Mouse (Mus musculus): ENCODE measurements at regions not wholly inside any gene's neighbourhood (a gene's known extent, or its start where the extent isn't known, plus 50 kb on each side); places are given as distances from the start of the nearest gene placed in this dataset.

DNA sequence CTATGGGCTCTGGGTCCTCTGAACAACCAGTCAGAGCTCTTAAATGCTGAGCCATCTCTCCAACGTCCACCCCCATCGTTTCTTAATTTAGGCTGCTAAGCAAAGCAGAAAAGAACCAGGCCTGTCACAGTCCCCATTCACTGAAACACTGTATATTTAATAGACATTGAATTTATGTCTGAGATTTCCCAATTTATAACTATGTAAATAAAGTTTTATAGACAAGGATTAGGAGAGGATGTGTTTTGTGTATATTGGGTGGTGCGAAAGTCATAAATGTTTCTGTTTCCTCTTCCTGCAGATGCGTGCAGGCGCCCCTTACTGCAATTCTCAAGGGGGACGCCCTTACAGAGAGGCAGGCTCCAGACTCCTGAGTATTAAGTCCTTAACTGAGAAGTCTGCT lies 314.7 kb upstream of the Adgrl2 start:
- Histone ChIP-seq H3K4me3 (replicated peaks; ENCODE audit: insufficient read depth, low read depth, low read length) (no peak overlapping the region), H3K27me3 (ENCODE audit: control insufficient read depth, insufficient read depth, low read length) (no peaks in the 10 kb centered on the region), H3K27ac (ENCODE audit: insufficient read depth, low read length) (no peak overlapping the region), H3K4me1 (ENCODE audit: control insufficient read depth, insufficient read depth, low read length) (no peaks in the 10 kb centered on the region)
- WGBS, result 75% methylated on average over 6 of the region's 6 CpGs
- DNase-seq, result no peak
- TF ChIP-seq POLR2A (IDR thresholded peaks at IDR 0.05; ENCODE audit: borderline replicate concordance, insufficient read depth, low read length) (no peak), CTCF (IDR thresholded peaks at IDR 0.05; ENCODE audit: borderline replicate concordance, insufficient read depth, low read depth, low read length) (no peak)

DNA sequence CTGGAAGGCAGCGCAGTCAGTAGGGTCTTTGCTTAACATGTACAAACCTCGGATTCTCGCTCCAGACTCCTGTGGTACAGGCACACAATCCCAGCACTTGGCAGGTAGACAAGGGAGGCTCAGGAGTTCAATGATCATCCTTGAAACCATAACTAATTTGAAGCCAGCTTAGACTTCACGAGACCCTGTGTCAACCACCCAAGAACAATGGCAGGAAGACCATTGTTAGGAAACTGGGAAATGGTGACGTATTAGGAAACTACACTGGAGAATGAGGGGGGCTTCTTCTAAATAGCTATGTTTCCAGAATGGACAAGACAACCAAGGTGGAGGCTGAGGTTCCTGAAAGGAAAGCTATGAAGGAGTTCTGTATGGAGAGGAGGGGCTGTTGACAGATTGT lies 313.1 kb upstream of the Adgrl2 start:
- TF ChIP-seq CTCF (IDR thresholded peaks at IDR 0.05; ENCODE audit: borderline replicate concordance, insufficient read depth, low read depth, low read length), result no peak
- no peak for TF ChIP-seq POLR2A (IDR thresholded peaks at IDR 0.05; ENCODE audit: borderline replicate concordance, insufficient read depth, low read length)
- whole genome bisulfite sequencing, result 84% methylated on average over 5 of the region's 5 CpGs

DNA sequence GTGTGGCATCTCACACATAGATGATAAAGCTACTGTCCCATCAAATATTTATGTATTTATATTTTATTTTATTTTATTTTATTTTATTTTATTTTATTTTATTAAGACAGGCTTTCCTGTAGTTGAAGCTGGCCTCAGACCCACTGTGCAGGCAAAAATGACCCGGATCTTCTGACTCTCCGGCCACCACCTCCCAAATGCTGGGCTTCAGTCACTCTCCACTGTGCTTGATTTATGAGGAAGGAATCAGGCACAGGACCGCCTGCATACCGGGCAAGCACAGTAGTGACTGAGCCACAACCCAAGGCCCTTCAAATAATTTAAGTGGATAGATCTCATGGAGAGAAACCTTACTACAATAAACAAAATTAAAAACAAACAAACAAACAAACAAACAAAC lies 309.6 kb upstream of the Adgrl2 start:
- Histone ChIP-seq H3K4me3 (replicated peaks; ENCODE audit: insufficient read depth, low read depth, low read length) (no peak overlapping the region), H3K27ac (ENCODE audit: insufficient read depth, low read length) (no peak overlapping the region), H3K4me1 (ENCODE audit: control insufficient read depth, insufficient read depth, low read length) (no peaks in the 10 kb centered on the region), H3K27me3 (ENCODE audit: control insufficient read depth, insufficient read depth, low read length) (no peaks in the 10 kb centered on the region)
- no peak for DNase-seq
- no peak for TF ChIP-seq CTCF (IDR thresholded peaks at IDR 0.05; ENCODE audit: borderline replicate concordance, insufficient read depth, low read depth, low read length)
- TF ChIP-seq POLR2A (IDR thresholded peaks at IDR 0.05; ENCODE audit: borderline replicate concordance, insufficient read depth, low read length), result no peak
- WGBS, result 91% methylated on average over 4 of the region's 4 CpGs

More for the DNA sequence above, 313.1 kb upstream of the Adgrl2 start:
- no peak for DNase-seq
- Histone ChIP-seq H3K4me1 (ENCODE audit: control insufficient read depth, insufficient read depth, low read length) (no peaks in the 10 kb centered on the region), H3K27ac (ENCODE audit: insufficient read depth, low read length) (no peak overlapping the region), H3K27me3 (ENCODE audit: control insufficient read depth, insufficient read depth, low read length) (no peaks in the 10 kb centered on the region), H3K4me3 (replicated peaks; ENCODE audit: insufficient read depth, low read depth, low read length) (no peak overlapping the region)

DNA sequence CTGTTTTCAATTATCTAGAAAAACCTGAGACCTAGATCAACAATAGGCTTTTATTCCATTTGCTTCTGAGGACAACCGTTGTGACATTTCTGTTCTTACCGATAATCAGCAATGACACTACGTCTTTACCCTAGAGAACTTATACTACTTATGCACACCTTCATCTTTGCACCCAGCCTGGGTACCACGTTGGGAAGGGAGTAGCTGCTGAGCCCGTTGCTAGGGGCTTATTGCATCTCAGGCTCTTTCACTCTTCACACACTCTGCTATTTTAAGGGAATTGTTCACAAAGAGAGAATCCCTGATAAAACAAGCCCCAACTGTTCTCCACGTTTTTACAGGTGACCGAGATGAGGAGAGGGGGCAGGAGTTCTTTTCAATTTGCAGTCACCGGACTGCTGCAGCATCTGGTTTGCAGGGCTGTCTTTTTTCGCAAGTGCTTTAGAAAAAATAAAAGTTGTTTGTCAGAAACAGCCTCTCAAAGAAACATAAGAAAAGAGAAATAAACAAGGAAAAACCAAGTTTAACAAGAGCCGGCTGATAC lies 306.1 kb upstream of the Adgrl2 start:
- Histone ChIP-seq H3K4me1 (ENCODE audit: control insufficient read depth, insufficient read depth, low read length) (no peaks in the 10 kb centered on the region), H3K27ac (ENCODE audit: insufficient read depth, low read length) (no peak overlapping the region), H3K27me3 (ENCODE audit: control insufficient read depth, insufficient read depth, low read length) (no peaks in the 10 kb centered on the region), H3K4me3 (replicated peaks; ENCODE audit: insufficient read depth, low read depth, low read length) (no peak overlapping the region)
- 73% methylated on average over 10 of the region's 10 CpGs for WGBS
- DNase-seq, result no peak
- no peak for TF ChIP-seq CTCF (IDR thresholded peaks at IDR 0.05; ENCODE audit: borderline replicate concordance, insufficient read depth, low read depth, low read length)
- TF ChIP-seq POLR2A (IDR thresholded peaks at IDR 0.05; ENCODE audit: borderline replicate concordance, insufficient read depth, low read length), result no peak

- no peak overlapping the region for H3K27ac ChIP-seq (ENCODE audit: insufficient read depth, low read length)
- 43% methylated on average over 6 of the region's 7 CpGs for WGBS
- no peak overlapping the region for H3K4me3 ChIP-seq (replicated peaks; ENCODE audit: insufficient read depth, low read depth, low read length)
- no peak for DNase-seq
- no peaks in the 10 kb centered on the region for H3K4me1 ChIP-seq (ENCODE audit: control insufficient read depth, insufficient read depth, low read length)
- H3K27me3 ChIP-seq (ENCODE audit: control insufficient read depth, insufficient read depth, low read length), result no peaks in the 10 kb centered on the region
- TF ChIP-seq CTCF (IDR thresholded peaks at IDR 0.05; ENCODE audit: borderline replicate concordance, insufficient read depth, low read depth, low read length) (no peak), POLR2A (IDR thresholded peaks at IDR 0.05; ENCODE audit: borderline replicate concordance, insufficient read depth, low read length) (no peak)
Observed at GRCm38 (mm10) chr3:149295942-149296341, 305.6 kb upstream of the Adgrl2 start.

DNA sequence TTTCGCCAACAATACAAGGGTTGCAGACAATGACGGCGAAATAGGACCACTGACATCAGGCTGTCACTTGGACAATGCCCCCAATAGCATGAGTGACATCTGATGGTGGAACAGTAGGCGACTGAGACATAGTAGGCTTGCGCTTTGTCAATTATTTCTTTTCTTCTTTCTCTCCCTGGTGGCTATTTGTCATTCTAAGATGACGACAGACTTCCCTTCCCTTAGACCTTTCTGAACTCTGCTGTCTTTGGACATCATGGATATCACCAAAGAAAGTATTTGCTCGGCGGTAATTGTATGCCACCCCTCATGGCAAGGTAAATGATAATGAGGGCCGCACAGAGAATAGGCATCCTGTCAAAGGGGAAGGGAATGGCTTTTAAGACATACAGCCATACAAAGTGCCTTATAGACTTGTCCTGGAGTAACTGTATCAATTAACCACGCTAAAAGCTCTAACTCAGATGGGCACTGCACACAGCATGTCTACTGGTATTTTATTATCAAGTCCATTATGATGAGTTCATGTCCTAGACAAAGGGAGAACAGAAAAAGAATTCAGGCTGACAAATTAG lies 305.0 kb upstream of the Adgrl2 start:
- 58% methylated on average over 10 of the region's 10 CpGs for WGBS
- Histone ChIP-seq H3K4me1 (ENCODE audit: control insufficient read depth, insufficient read depth, low read length) (no peaks in the 10 kb centered on the region), H3K4me3 (replicated peaks; ENCODE audit: insufficient read depth, low read depth, low read length) (no peak overlapping the region), H3K27ac (ENCODE audit: insufficient read depth, low read length) (no peak overlapping the region), H3K27me3 (ENCODE audit: control insufficient read depth, insufficient read depth, low read length) (no peaks in the 10 kb centered on the region)
- TF ChIP-seq CTCF (IDR thresholded peaks at IDR 0.05; ENCODE audit: borderline replicate concordance, insufficient read depth, low read depth, low read length) (no peak), POLR2A (IDR thresholded peaks at IDR 0.05; ENCODE audit: borderline replicate concordance, insufficient read depth, low read length) (no peak)
- DNase-seq, result no peak

DNA sequence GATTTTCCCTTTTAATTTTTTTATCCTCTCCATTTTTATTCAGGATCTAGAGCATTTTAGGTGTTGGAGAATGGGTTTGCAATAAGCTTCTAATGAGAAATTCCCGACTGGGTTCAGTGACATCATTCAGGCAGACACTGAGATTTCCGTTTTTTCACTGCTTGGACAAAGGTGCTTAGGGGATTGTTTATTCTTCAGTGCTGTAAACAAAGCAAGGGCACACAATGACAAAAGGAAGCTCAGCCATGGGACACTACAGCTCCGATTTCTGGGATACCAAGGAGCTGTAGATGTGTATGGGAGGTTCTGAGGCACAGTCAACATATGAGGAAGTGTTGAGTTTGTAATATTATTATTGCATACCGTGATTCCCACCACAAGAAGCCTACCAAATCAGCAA lies 304.1 kb upstream of the Adgrl2 start:
- no peaks in the 10 kb centered on the region for H3K27me3 ChIP-seq (ENCODE audit: control insufficient read depth, insufficient read depth, low read length)
- no peak for TF ChIP-seq POLR2A (IDR thresholded peaks at IDR 0.05; ENCODE audit: borderline replicate concordance, insufficient read depth, low read length)
- no peak for TF ChIP-seq CTCF (IDR thresholded peaks at IDR 0.05; ENCODE audit: borderline replicate concordance, insufficient read depth, low read depth, low read length)
- H3K4me1 ChIP-seq (ENCODE audit: control insufficient read depth, insufficient read depth, low read length), result no peaks in the 10 kb centered on the region
- H3K27ac ChIP-seq (ENCODE audit: insufficient read depth, low read length), result no peak overlapping the region
- DNase-seq, result no peak
- H3K4me3 ChIP-seq (replicated peaks; ENCODE audit: insufficient read depth, low read depth, low read length), result no peak overlapping the region
- WGBS, result 68% methylated on average over 4 of the region's 4 CpGs

DNA sequence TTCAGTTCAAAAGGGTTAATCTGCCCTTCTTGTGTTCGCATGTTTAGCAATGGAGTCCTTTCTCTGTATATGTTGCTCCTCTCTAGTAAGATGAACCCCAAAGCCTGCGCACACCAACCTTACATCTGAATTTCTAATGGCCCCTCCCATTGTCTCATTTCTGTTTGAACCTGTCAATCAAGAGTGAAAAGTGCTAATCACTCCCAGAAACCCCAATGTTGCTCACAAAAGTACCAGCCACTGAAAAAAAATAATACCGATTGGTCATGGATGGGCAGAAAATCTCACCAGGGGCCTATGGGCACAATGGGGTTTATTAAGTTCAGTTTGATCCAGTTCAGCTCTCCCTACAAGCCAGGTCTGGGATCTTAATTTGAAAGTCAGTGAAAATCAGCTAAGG lies 302.1 kb upstream of the Adgrl2 start:
- no peak for DNase-seq
- TF ChIP-seq CTCF (IDR thresholded peaks at IDR 0.05; ENCODE audit: borderline replicate concordance, insufficient read depth, low read depth, low read length) (no peak), POLR2A (IDR thresholded peaks at IDR 0.05; ENCODE audit: borderline replicate concordance, insufficient read depth, low read length) (no peak)
- 73% methylated on average over 3 of the region's 3 CpGs for WGBS

More for the DNA sequence above, 302.1 kb upstream of the Adgrl2 start:
- no peak overlapping the region for H3K4me3 ChIP-seq (replicated peaks; ENCODE audit: insufficient read depth, low read depth, low read length)
- no peaks in the 10 kb centered on the region for H3K4me1 ChIP-seq (ENCODE audit: control insufficient read depth, insufficient read depth, low read length)
- H3K27me3 ChIP-seq (ENCODE audit: control insufficient read depth, insufficient read depth, low read length), result no peaks in the 10 kb centered on the region
- H3K27ac ChIP-seq (ENCODE audit: insufficient read depth, low read length), result no peak overlapping the region
